In the genomic region with DNA sequence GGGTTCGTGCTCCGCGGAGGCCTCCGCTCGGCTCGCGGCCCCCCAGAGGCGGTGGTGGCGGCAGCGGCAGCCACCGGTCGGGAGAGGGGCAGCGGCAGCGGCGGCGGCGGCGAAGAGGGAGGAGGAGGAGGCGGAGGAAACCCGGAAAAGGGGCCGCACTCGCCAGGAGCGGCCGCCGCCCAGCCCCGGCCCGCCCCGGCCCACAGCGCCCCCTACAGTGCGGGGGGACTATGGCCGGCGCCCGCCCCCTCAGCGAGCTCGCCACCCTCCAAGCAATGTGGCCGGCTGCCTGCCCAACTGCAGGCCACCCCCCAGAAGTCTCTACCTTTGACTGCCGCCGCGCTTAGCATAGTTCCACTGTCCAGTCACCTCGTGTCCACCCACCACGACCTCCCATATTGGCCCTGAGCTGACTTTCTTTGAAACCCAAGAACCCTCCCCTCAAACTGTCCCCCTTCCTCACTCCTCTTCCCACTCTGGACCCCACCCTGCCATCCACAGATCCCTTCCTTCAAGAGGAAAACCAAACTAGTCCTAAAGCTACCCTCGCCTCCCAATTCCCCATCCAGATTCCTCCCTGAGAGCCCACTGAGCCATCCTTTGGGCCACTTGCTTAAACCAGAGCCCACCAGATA, we compare ENCODE assay signal across 8 mouse cellular contexts. TPM values are rescaled to one million over a fixed set of nuclear protein-coding genes. Genes with fewer than 3 reads are reported as not detected.
DNase-seq lines count a peak whose midpoint lies in the region; ATAC-seq and TF ChIP-seq lines count a peak whose summit lies in the region.

No protein-coding gene starts in this region.

- peak overlapping the region; percentile 60 for H3K4me2 ChIP-seq in forebrain, embryonic 12.5 days
- H3K4me2 ChIP-seq in heart, postnatal 0 days (ENCODE audit: low read depth, low read length) = peak overlapping the region; percentile 95
- H3K4me2 ChIP-seq in liver, postnatal 0 days (ENCODE audit: low read depth, low read length) = peak overlapping the region; percentile 97
- peak overlapping the region; percentile 63 for H3K4me2 ChIP-seq in neural tube, embryonic 13.5 days

- WGBS in forebrain, embryonic 12.5 days = under 1% methylated on average over 22 of the region's 42 CpGs
- 4% methylated on average over 14 of the region's 42 CpGs for WGBS in heart, postnatal 0 days
- WGBS in liver, postnatal 0 days (ENCODE audit: insufficient replicate concordance) = 3% methylated on average over 17 of the region's 42 CpGs
- WGBS in neural tube, embryonic 13.5 days = under 1% methylated on average over 23 of the region's 42 CpGs

- H3K9ac ChIP-seq in forebrain, embryonic 12.5 days = peak overlapping the region; percentile 96
- H3K9ac ChIP-seq in heart, postnatal 0 days (replicated peaks; ENCODE audit: low read depth, low read length) = peak overlapping the region; percentile 85
- H3K9ac ChIP-seq in liver, postnatal 0 days (replicated peaks) = peak overlapping the region; percentile 99
- peak overlapping the region; percentile 96 for H3K9ac ChIP-seq in neural tube, embryonic 13.5 days

- TF ChIP-seq POLR2A in testis, adult 2 months (IDR thresholded peaks at IDR 0.05; ENCODE audit: control insufficient read depth, low read depth, low read length) = peak; percentile 30; the same call in 1 of the 2 replicates

- H3K27ac ChIP-seq in forebrain, embryonic 12.5 days = peak overlapping the region; percentile 66; the same call in 1 of the 2 replicates
- H3K27ac ChIP-seq in heart, postnatal 0 days (ENCODE audit: low read depth) = peak overlapping the region; percentile 60; the same call in 1 of the 2 replicates
- H3K27ac ChIP-seq in liver, postnatal 0 days (ENCODE audit: low read depth) = peak overlapping the region; percentile 61
- H3K27ac ChIP-seq in neural tube, embryonic 13.5 days (replicated peaks) = 0 out of 2 replicates have a peak overlapping the region, but pooled peaks have one; percentile 46
- H3K27ac ChIP-seq in testis, adult 2 months (ENCODE audit: control insufficient read depth, insufficient read depth, low read depth, low read length) = peak overlapping the region; percentile 70

- H3K36me3 ChIP-seq in E14TG2a.4 (ENCODE audit: insufficient read depth, low read length) = peaks cover 36% of the 10 kb centered on the region
- H3K36me3 ChIP-seq in forebrain, embryonic 12.5 days (replicated peaks) = peaks cover 28% of the 10 kb centered on the region
- H3K36me3 ChIP-seq in heart, postnatal 0 days (replicated peaks; ENCODE audit: control insufficient read depth, insufficient read depth, low read length) = peaks cover 22% of the 10 kb centered on the region
- peaks cover 20% of the 10 kb centered on the region for H3K36me3 ChIP-seq in liver, postnatal 0 days (replicated peaks; ENCODE audit: insufficient read depth, low read length)
- H3K36me3 ChIP-seq in neural tube, embryonic 13.5 days = peaks cover 17% of the 10 kb centered on the region
- no peaks in the 10 kb centered on the region for H3K36me3 ChIP-seq in testis, adult 2 months (ENCODE audit: control insufficient read depth, insufficient read depth, low read length)

- no peak; the same call in 1 of the 2 replicates for TF ChIP-seq CTCF in E14TG2a.4 (conservative IDR thresholded peaks at IDR 0.05; ENCODE audit: low read length)
- TF ChIP-seq CTCF in heart, postnatal 0 days (IDR thresholded peaks at IDR 0.05; ENCODE audit: low read depth) = peak; percentile 58
- peak; percentile 80 for TF ChIP-seq CTCF in liver, postnatal 0 days (IDR thresholded peaks at IDR 0.05; ENCODE audit: low read depth)
- TF ChIP-seq CTCF in testis, adult 2 months (IDR thresholded peaks at IDR 0.05; ENCODE audit: control insufficient read depth, insufficient read depth, insufficient replicate concordance, low read depth, low read length) = peak; percentile 68

- no peak for TF ChIP-seq EP300 in heart, postnatal 0 days (IDR thresholded peaks at IDR 0.05; ENCODE audit: low read depth)
- no peak for TF ChIP-seq EP300 in liver, postnatal 0 days (IDR thresholded peaks at IDR 0.05; ENCODE audit: low read depth)

- DNase-seq in c-Kit-positive CD71-positive TER-119-negative erythroid progenitor cells, embryonic 14.5 days (ENCODE audit: low read depth) = peak; percentile 62
- DNase-seq in heart, postnatal 0 days (ENCODE audit: low spot score) = peak; percentile 82
- DNase-seq in kidney, postnatal 36 days = peak; percentile 81 to 93
- peak; percentile 91 for DNase-seq in liver, postnatal 0 days

- peaks cover 37% of the 10 kb centered on the region for H3K4me1 ChIP-seq in E14TG2a.4 (replicated peaks; ENCODE audit: low read depth, low read length)
- peaks cover 22% of the 10 kb centered on the region for H3K4me1 ChIP-seq in forebrain, embryonic 12.5 days
- H3K4me1 ChIP-seq in heart, postnatal 0 days (ENCODE audit: control insufficient read depth, insufficient read depth) = peaks cover 12% of the 10 kb centered on the region; the same call in 1 of the 2 replicates
- H3K4me1 ChIP-seq in liver, postnatal 0 days (ENCODE audit: insufficient read depth) = peaks cover 12% of the 10 kb centered on the region
- H3K4me1 ChIP-seq in neural tube, embryonic 13.5 days (replicated peaks) = peaks cover 20% of the 10 kb centered on the region
- H3K4me1 ChIP-seq in testis, adult 2 months (ENCODE audit: control insufficient read depth, insufficient read depth, low read length) = peaks cover 5% of the 10 kb centered on the region

- peak; percentile 90 for ATAC-seq in forebrain, embryonic 12.5 days (ENCODE audit: low FRiP score)
- ATAC-seq in heart, postnatal 0 days (ENCODE audit: insufficient read depth, low read depth) = peak; percentile 90
- peak; percentile 94 for ATAC-seq in liver, postnatal 0 days
- peak; percentile 92 for ATAC-seq in neural tube, embryonic 13.5 days (ENCODE audit: low read depth)

- peak overlapping the region; percentile 86 for H3K4me3 ChIP-seq in E14TG2a.4 (replicated peaks; ENCODE audit: low read length)
- peak overlapping the region; percentile 99 for H3K4me3 ChIP-seq in forebrain, embryonic 12.5 days (replicated peaks)
- peak overlapping the region; percentile 81 for H3K4me3 ChIP-seq in heart, postnatal 0 days (ENCODE audit: low read depth, low read length)
- peak overlapping the region; percentile 91 for H3K4me3 ChIP-seq in liver, postnatal 0 days (ENCODE audit: low read depth, low read length)
- H3K4me3 ChIP-seq in neural tube, embryonic 13.5 days = peak overlapping the region; percentile 98
- peak overlapping the region; percentile 94 for H3K4me3 ChIP-seq in testis, adult 2 months (ENCODE audit: control insufficient read depth, low read depth, low read length)

- no peaks in the 10 kb centered on the region for H3K27me3 ChIP-seq in E14TG2a.4 (ENCODE audit: insufficient read depth, low read length)
- H3K27me3 ChIP-seq in forebrain, embryonic 12.5 days = no peaks in the 10 kb centered on the region
- H3K27me3 ChIP-seq in heart, postnatal 0 days (ENCODE audit: control insufficient read depth, insufficient read depth, low read length) = no peaks in the 10 kb centered on the region
- no peaks in the 10 kb centered on the region for H3K27me3 ChIP-seq in liver, postnatal 0 days (ENCODE audit: insufficient read depth, low read length)
- H3K27me3 ChIP-seq in neural tube, embryonic 13.5 days = no peaks in the 10 kb centered on the region
- H3K27me3 ChIP-seq in testis, adult 2 months (ENCODE audit: control insufficient read depth, insufficient read depth, low read length) = no peaks in the 10 kb centered on the region

- H3K9me3 ChIP-seq in E14TG2a.4 (ENCODE audit: low read length) = no peaks in the 10 kb centered on the region
- no peaks in the 10 kb centered on the region for H3K9me3 ChIP-seq in forebrain, embryonic 12.5 days
- H3K9me3 ChIP-seq in heart, postnatal 0 days (replicated peaks; ENCODE audit: control insufficient read depth, low read length) = no peaks in the 10 kb centered on the region
- H3K9me3 ChIP-seq in liver, postnatal 0 days (ENCODE audit: low read length) = no peaks in the 10 kb centered on the region
- H3K9me3 ChIP-seq in neural tube, embryonic 13.5 days = no peaks in the 10 kb centered on the region

RNA-seq across cellular contexts. Expression of a gene that starts 1.0 kb away (rescaled TPM):
- 13.6 and 13.7 TPM in 2 replicates for polyA plus RNA-seq in forebrain, embryonic 12.5 days (2016; fragmentation: Nextera tagmentation; extraction: Ambion mirVana)
- 25.0 and 27.6 TPM in 2 replicates for total RNA-seq in heart, postnatal 0 days (2014; rRNA removed; ENCODE audit: low replicate concordance)
- polyA plus RNA-seq in heart, postnatal 0 days (2015; fragmentation: Nextera tagmentation; extraction: Ambion mirVana) = 5.3 and 6.2 TPM in 2 replicates
- polyA plus RNA-seq in liver, postnatal 0 days (2015; fragmentation: Nextera tagmentation; extraction: Ambion mirVana) = 3.8 and 4.7 TPM in 2 replicates
- 8.0 and 8.6 TPM in 2 replicates for polyA plus RNA-seq in neural tube, embryonic 13.5 days (2015; fragmentation: Nextera tagmentation; extraction: Ambion mirVana)
- polyA plus RNA-seq in testis, adult 2 months (2012; rRNA removed) = 107 and 125 TPM in 2 replicates

RNA-seq across cellular contexts. Expression of a gene that starts 45.1 kb away (rescaled TPM):
- 0.83 and 1.0 TPM in 2 replicates for polyA plus RNA-seq in forebrain, embryonic 12.5 days (2016; fragmentation: Nextera tagmentation; extraction: Ambion mirVana)
- 0.34 and 2.0 TPM in 2 replicates for total RNA-seq in heart, postnatal 0 days (2014; rRNA removed; ENCODE audit: low replicate concordance)
- polyA plus RNA-seq in heart, postnatal 0 days (2015; fragmentation: Nextera tagmentation; extraction: Ambion mirVana) = 1.6 TPM in 2 replicates
- not detected in 2 replicates for polyA plus RNA-seq in liver, postnatal 0 days (2015; fragmentation: Nextera tagmentation; extraction: Ambion mirVana)
- polyA plus RNA-seq in neural tube, embryonic 13.5 days (2015; fragmentation: Nextera tagmentation; extraction: Ambion mirVana) = 0.54 and 1.5 TPM in 2 replicates
- 82.2 and 87.4 TPM in 2 replicates for polyA plus RNA-seq in testis, adult 2 months (2012; rRNA removed)

RNA-seq across cellular contexts. Expression of a gene that starts 54.1 kb away (rescaled TPM):
- polyA plus RNA-seq in forebrain, embryonic 12.5 days (2016; fragmentation: Nextera tagmentation; extraction: Ambion mirVana) = 139 and 140 TPM in 2 replicates
- total RNA-seq in heart, postnatal 0 days (2014; rRNA removed; ENCODE audit: low replicate concordance) = 93.8 and 97.2 TPM in 2 replicates
- 112 and 115 TPM in 2 replicates for polyA plus RNA-seq in heart, postnatal 0 days (2015; fragmentation: Nextera tagmentation; extraction: Ambion mirVana)
- polyA plus RNA-seq in liver, postnatal 0 days (2015; fragmentation: Nextera tagmentation; extraction: Ambion mirVana) = 30.4 and 33.1 TPM in 2 replicates
- 124 and 128 TPM in 2 replicates for polyA plus RNA-seq in neural tube, embryonic 13.5 days (2015; fragmentation: Nextera tagmentation; extraction: Ambion mirVana)
- 103 and 106 TPM in 2 replicates for polyA plus RNA-seq in testis, adult 2 months (2012; rRNA removed)

Comparison
In these comparisons a context has a peak if more than half of its experiments do, and no peak if none do; other contexts are left out.
1. Peak in every context shown above with its lines: DNase-seq, ATAC-seq, H3K4me3 ChIP-seq and H3K27ac ChIP-seq.
2. RNA of a gene that starts 45.1 kb away (polyA plus RNA-seq): 82.2 to 87.4 TPM in testis, adult 2 months; 1.6 TPM in heart, postnatal 0 days, 0.83 to 1.0 TPM in forebrain, embryonic 12.5 days, 0.54 to 1.5 TPM in neural tube, embryonic 13.5 days and not detected in liver, postnatal 0 days; every median in the first group is over 10 times any median in the second.